Mouse (Mus musculus) midbrain, embryonic 16.5 days (tissue): Measurements from ENCODE around the gene Map3k19. TPM values are rescaled to one million over a fixed set of nuclear protein-coding genes. Genes with fewer than 3 reads are reported as not detected.

Experiments
- ATAC-seq: fragments of 200-750 bp; cut with Nextera tagmentation; 2 replicates; pipeline ENCODE4 v1.8.0; 2017; ENCODE audit warnings: moderate TSS enrichment
- H3K27ac ChIP-seq: fragments of 300-500 bp; sonication (generic); 2 replicates; pipeline ENCODE4 v1.5.1; 2014; ENCODE audit warnings: mild to moderate bottlenecking, low read length, mixed read lengths
- H3K27me3 ChIP-seq: fragments of 300-500 bp; sonication (generic); 2 replicates; pipeline ENCODE4 v1.6.1; 2014; ENCODE audit warnings: low read depth, low read length, mixed read lengths; ENCODE audit not compliant: control insufficient read depth, insufficient read depth
- H3K36me3 ChIP-seq: fragments of 300-500 bp; sonication (generic); 2 replicates; pipeline ENCODE4 v1.6.1; 2014; ENCODE audit warnings: mild to moderate bottlenecking, low read length, moderate library complexity, mixed read lengths; ENCODE audit not compliant: control insufficient read depth, insufficient read depth
- H3K4me1 ChIP-seq: fragments of 300-500 bp; sonication (generic); 2 replicates; pipeline ENCODE4 v1.6.1; 2014; ENCODE audit warnings: mild to moderate bottlenecking, low read length, mixed read lengths; ENCODE audit not compliant: control insufficient read depth, insufficient read depth
- H3K4me2 ChIP-seq: fragments of 300-500 bp; sonication (generic); 2 replicates; pipeline ENCODE4 v1.6.1; 2014; ENCODE audit warnings: mild to moderate bottlenecking, low read length, mixed read lengths
- H3K4me3 ChIP-seq: fragments of 300-500 bp; sonication (generic); 2 replicates; pipeline ENCODE4 v1.5.1; 2014; ENCODE audit warnings: low read depth, mild to moderate bottlenecking, low read length, moderate library complexity, mixed read lengths
- H3K9ac ChIP-seq: fragments of 300-500 bp; sonication (generic); 2 replicates; pipeline ENCODE4 v1.6.1; 2014; ENCODE audit warnings: low read depth, low read length, mixed read lengths
- H3K9me3 ChIP-seq: fragments of 300-500 bp; sonication (generic); replicated peaks from 2 replicates; pipeline ENCODE4 v1.6.1; 2014; ENCODE audit warnings: mild to moderate bottlenecking, low read length, mixed read lengths; ENCODE audit not compliant: control insufficient read depth, poor library complexity, severe bottlenecking
- WGBS: fragments of 180-500 bp; shearing (Covaris S2); extraction: QIAGEN DNeasy Blood & Tissue Kit; methylation state at CpG from one replicate; pipeline ENCODE4 v1.1.7; 2014; 5-methylcytosine and 5-hydroxymethylcytosine counted together
- polyA plus RNA-seq: library from polyadenylated mRNA; unstranded; fragments of >200 nt; fragmentation: Nextera tagmentation; extraction: Ambion mirVana; gene quantifications from 2 replicates; pipeline ENCODE4 v1.2.1, GENCODE M21; 2015

Gene Map3k19
- polyA plus RNA-seq, 1 experiment from 2014 or later: 0.94 TPM

- WGBS: 86% methylated on average over 6 of the region's 6 CpGs
These were observed 38.5 kb downstream of the Map3k19 start for GRCm38 (mm10) chr1:127816381-127816780.

GRCm38 (mm10) chr1:127812929-127813328 lies 41.9 kb downstream of the Map3k19 start:
- no peak for ATAC-seq
- H3K9me3 ChIP-seq: no peaks in the 10 kb centered on the region
- H3K4me1 ChIP-seq: no peaks in the 10 kb centered on the region
- no peak overlapping the region for H3K4me2 ChIP-seq
- 61% methylated on average over 7 of the region's 7 CpGs for WGBS
- H3K4me3 ChIP-seq: no peak overlapping the region
- H3K36me3 ChIP-seq: no peaks in the 10 kb centered on the region
- H3K27me3 ChIP-seq: no peaks in the 10 kb centered on the region
- H3K27ac ChIP-seq: no peak overlapping the region
- no peak overlapping the region for H3K9ac ChIP-seq

More at GRCm38 (mm10) chr1:127816381-127816780, 38.5 kb downstream of the Map3k19 start:
- ATAC-seq: no peak
- Histone ChIP-seq H3K4me3 (no peak overlapping the region), H3K4me2 (no peak overlapping the region), H3K4me1 (no peaks in the 10 kb centered on the region), H3K27ac (no peak overlapping the region), H3K27me3 (no peaks in the 10 kb centered on the region), H3K36me3 (no peaks in the 10 kb centered on the region), H3K9ac (no peak overlapping the region), H3K9me3 (no peaks in the 10 kb centered on the region)

- Histone ChIP-seq H3K9ac (no peak overlapping the region), H3K27ac (no peak overlapping the region), H3K36me3 (no peaks in the 10 kb centered on the region), H3K4me3 (no peak overlapping the region), H3K4me1 (no peaks in the 10 kb centered on the region), H3K9me3 (no peaks in the 10 kb centered on the region), H3K27me3 (no peaks in the 10 kb centered on the region), H3K4me2 (no peak overlapping the region)
- no peak for ATAC-seq
- 94% methylated on average over 7 of the region's 7 CpGs for WGBS
These were observed 46.2 kb downstream of the Map3k19 start for GRCm38 (mm10) chr1:127808671-127809070.

GRCm38 (mm10) chr1:127802916-127803315 lies 51.9 kb downstream of the Map3k19 start:
- Histone ChIP-seq H3K4me1 (no peaks in the 10 kb centered on the region), H3K9ac (no peak overlapping the region), H3K36me3 (peaks cover 16% of the 10 kb centered on the region), H3K9me3 (no peaks in the 10 kb centered on the region), H3K4me3 (no peak overlapping the region), H3K27ac (no peak overlapping the region), H3K27me3 (no peaks in the 10 kb centered on the region), H3K4me2 (no peak overlapping the region)
- 85% methylated on average over 8 of the region's 8 CpGs for WGBS
- no peak for ATAC-seq

GRCm38 (mm10) chr1:127796752-127797151 lies 58.1 kb downstream of the Map3k19 start:
- H3K4me3 ChIP-seq: no peak overlapping the region
- no peaks in the 10 kb centered on the region; the same call in 1 of the 2 replicates for H3K36me3 ChIP-seq
- no peaks in the 10 kb centered on the region for H3K9me3 ChIP-seq
- no peak overlapping the region for H3K9ac ChIP-seq
- no peak overlapping the region for H3K4me2 ChIP-seq
- WGBS: 76% methylated on average over 1 of the region's 1 CpGs
- ATAC-seq: no peak
- H3K27ac ChIP-seq: no peak overlapping the region
- H3K27me3 ChIP-seq: no peaks in the 10 kb centered on the region
- H3K4me1 ChIP-seq: no peaks in the 10 kb centered on the region; the same call in 1 of the 2 replicates

- no peaks in the 10 kb centered on the region; the same call in 1 of the 2 replicates for H3K36me3 ChIP-seq
- H3K9ac ChIP-seq: no peak overlapping the region
- no peak overlapping the region for H3K4me3 ChIP-seq
- ATAC-seq: no peak
- no peaks in the 10 kb centered on the region for H3K9me3 ChIP-seq
- no peaks in the 10 kb centered on the region for H3K27me3 ChIP-seq
- 75% methylated on average over 4 of the region's 4 CpGs for WGBS
- H3K27ac ChIP-seq: no peak overlapping the region
- H3K4me1 ChIP-seq: no peaks in the 10 kb centered on the region; the same call in 1 of the 2 replicates
- no peak overlapping the region for H3K4me2 ChIP-seq
These were observed 58.5 kb downstream of the Map3k19 start for GRCm38 (mm10) chr1:127796341-127796740.

- Histone ChIP-seq H3K36me3 (no peaks in the 10 kb centered on the region; the same call in 1 of the 2 replicates), H3K4me2 (no peak overlapping the region), H3K9ac (no peak overlapping the region), H3K27me3 (no peaks in the 10 kb centered on the region), H3K27ac (no peak overlapping the region), H3K9me3 (no peaks in the 10 kb centered on the region), H3K4me1 (no peaks in the 10 kb centered on the region; the same call in 1 of the 2 replicates), H3K4me3 (no peak overlapping the region)
- no peak for ATAC-seq
- WGBS: 90% methylated on average over 6 of the region's 6 CpGs
These were observed 59.6 kb downstream of the Map3k19 start for GRCm38 (mm10) chr1:127795087-127795769.

- no peaks in the 10 kb centered on the region for H3K9me3 ChIP-seq
- H3K27ac ChIP-seq: no peak overlapping the region
- no peak overlapping the region for H3K9ac ChIP-seq
- WGBS: 98% methylated on average over 1 of the region's 1 CpGs
- H3K4me2 ChIP-seq: no peak overlapping the region
- H3K4me1 ChIP-seq: peaks cover 2% of the 10 kb centered on the region; the same call in 1 of the 2 replicates
- H3K4me3 ChIP-seq: no peak overlapping the region
- H3K36me3 ChIP-seq: no peaks in the 10 kb centered on the region; the same call in 1 of the 2 replicates
- ATAC-seq: no peak
- H3K27me3 ChIP-seq: no peaks in the 10 kb centered on the region
These were observed 61.4 kb downstream of the Map3k19 start for GRCm38 (mm10) chr1:127793459-127793858.

GRCm38 (mm10) chr1:127788943-127789342 lies 65.9 kb downstream of the Map3k19 start:
- Histone ChIP-seq H3K4me1 (peaks cover 5% of the 10 kb centered on the region; the same call in 1 of the 2 replicates), H3K36me3 (no peaks in the 10 kb centered on the region; the same call in 1 of the 2 replicates), H3K27me3 (no peaks in the 10 kb centered on the region), H3K27ac (no peak overlapping the region), H3K9me3 (no peaks in the 10 kb centered on the region), H3K9ac (no peak overlapping the region), H3K4me2 (no peak overlapping the region), H3K4me3 (no peak overlapping the region)
- 86% methylated on average over 6 of the region's 6 CpGs for WGBS
- ATAC-seq: no peak
